Mouse (Mus musculus) neural tube, embryonic 11.5 days (tissue): ENCODE measurements at regions not wholly inside any gene's neighbourhood (a gene's known extent, or its start where the extent isn't known, plus 50 kb on each side); places are given as distances from the start of the nearest gene placed in this dataset.

Experiments used
- ATAC-seq: fragments of 200-750 bp; cut with Nextera tagmentation; 2 replicates; pipeline ENCODE4 v1.8.0; 2017; ENCODE audit warnings: moderate number of reproducible peaks, mild to moderate bottlenecking, moderate TSS enrichment, moderate library complexity; ENCODE audit not compliant: insufficient read depth, low FRiP score, low TSS enrichment
- DNase-seq: peaks from one replicate; pipeline ENCODE4 v3.0.0-alpha.2; 2015; ENCODE audit warnings: low spot score
- H3K27ac ChIP-seq: fragments of 300-500 bp; sonication (generic); 2 replicates; pipeline ENCODE4 v1.5.1; 2014; ENCODE audit warnings: low read depth, mild to moderate bottlenecking, low read length
- H3K27me3 ChIP-seq: fragments of 300-500 bp; sonication (generic); 2 replicates; pipeline ENCODE4 v1.6.1; 2014; ENCODE audit warnings: mild to moderate bottlenecking, low read length, mixed read lengths; ENCODE audit not compliant: control insufficient read depth, insufficient read depth
- H3K36me3 ChIP-seq: fragments of 300-500 bp; sonication (generic); 2 replicates; pipeline ENCODE4 v1.6.1; 2014; ENCODE audit warnings: mild to moderate bottlenecking, low read length, moderate library complexity, mixed read lengths; ENCODE audit not compliant: control insufficient read depth, insufficient read depth
- H3K4me1 ChIP-seq: fragments of 300-500 bp; sonication (generic); 2 replicates; pipeline ENCODE4 v1.6.1; 2014; ENCODE audit warnings: low read length, mixed read lengths; ENCODE audit not compliant: control insufficient read depth, insufficient read depth
- H3K4me2 ChIP-seq: fragments of 300-500 bp; sonication (generic); 2 replicates; pipeline ENCODE4 v1.6.1; 2014; ENCODE audit warnings: low read depth, mild to moderate bottlenecking, moderate library complexity
- H3K4me3 ChIP-seq: fragments of 300-500 bp; sonication (generic); 2 replicates; pipeline ENCODE4 v1.5.1; 2014; ENCODE audit warnings: low read depth, low read length
- H3K9ac ChIP-seq: fragments of 300-500 bp; sonication (generic); 2 replicates; pipeline ENCODE4 v1.6.1; 2014; ENCODE audit warnings: mild to moderate bottlenecking, low read length
- H3K9me3 ChIP-seq: fragments of 300-500 bp; sonication (generic); 2 replicates; pipeline ENCODE4 v1.6.1; 2016; ENCODE audit warnings: low read length; ENCODE audit not compliant: control insufficient read depth
- WGBS: fragments of 180-500 bp; shearing (Covaris S2); extraction: QIAGEN DNeasy Blood & Tissue Kit; methylation state at CpG from one replicate; pipeline ENCODE4 v1.1.7; 2014; 5-methylcytosine and 5-hydroxymethylcytosine counted together

DNA sequence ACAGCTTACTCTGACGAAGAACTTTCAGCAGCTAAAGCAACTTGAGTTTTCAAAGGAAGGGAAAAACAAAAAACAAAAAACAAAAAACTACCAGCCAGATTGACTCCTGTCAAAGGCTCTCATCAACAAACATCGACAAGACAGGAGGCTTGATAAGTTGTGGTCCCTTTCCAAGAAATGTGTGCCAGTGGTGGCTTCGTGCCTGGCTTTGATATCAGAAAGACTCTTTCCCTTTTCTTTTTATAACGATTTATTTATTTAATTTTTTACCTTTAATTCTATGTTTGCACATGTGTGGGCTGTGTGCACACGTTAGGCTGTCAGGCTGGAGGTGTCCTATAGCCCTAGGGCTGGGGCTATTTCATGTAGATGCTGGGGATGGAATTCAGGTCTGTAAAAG lies 60.4 kb downstream of the Dact1 start:
- Histone ChIP-seq H3K4me3 (no peak overlapping the region), H3K36me3 (no peaks in the 10 kb centered on the region), H3K27me3 (no peaks in the 10 kb centered on the region), H3K4me2 (no peak overlapping the region), H3K9me3 (no peaks in the 10 kb centered on the region), H3K4me1 (peaks cover 5% of the 10 kb centered on the region), H3K9ac (no peak overlapping the region), H3K27ac (no peak overlapping the region)
- no peak for DNase-seq
- 66% methylated on average over 5 of the region's 5 CpGs for WGBS
- no peak for ATAC-seq

DNA sequence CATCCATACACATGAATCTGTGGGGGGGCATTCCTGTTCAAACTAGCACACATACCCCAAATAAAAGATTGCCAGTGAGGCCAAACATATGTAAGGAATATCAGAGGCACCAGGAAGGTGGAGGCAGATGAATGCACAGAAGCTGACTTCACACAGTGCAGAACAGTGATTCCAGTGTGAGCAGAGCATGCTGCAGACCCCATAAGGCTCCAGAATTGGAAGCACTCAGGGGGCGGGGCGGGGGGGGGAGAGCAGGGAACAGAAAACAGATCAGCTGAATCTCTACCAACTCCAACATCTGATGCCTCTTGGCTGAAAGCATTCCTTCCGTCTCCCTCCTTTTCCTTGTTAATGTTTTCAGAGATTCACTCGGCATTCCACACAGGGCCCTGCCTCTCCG lies 62.3 kb downstream of the Dact1 start:
- ATAC-seq, result no peak
- no peaks in the 10 kb centered on the region for H3K9me3 ChIP-seq
- H3K36me3 ChIP-seq, result no peaks in the 10 kb centered on the region
- DNase-seq, result no peak
- no peak overlapping the region for H3K9ac ChIP-seq
- WGBS, result 71% methylated on average over 5 of the region's 5 CpGs
- peaks cover 8% of the 10 kb centered on the region for H3K4me1 ChIP-seq
- no peak overlapping the region for H3K27ac ChIP-seq
- H3K27me3 ChIP-seq, result no peaks in the 10 kb centered on the region
- H3K4me2 ChIP-seq, result no peak overlapping the region
- no peak overlapping the region for H3K4me3 ChIP-seq

DNA sequence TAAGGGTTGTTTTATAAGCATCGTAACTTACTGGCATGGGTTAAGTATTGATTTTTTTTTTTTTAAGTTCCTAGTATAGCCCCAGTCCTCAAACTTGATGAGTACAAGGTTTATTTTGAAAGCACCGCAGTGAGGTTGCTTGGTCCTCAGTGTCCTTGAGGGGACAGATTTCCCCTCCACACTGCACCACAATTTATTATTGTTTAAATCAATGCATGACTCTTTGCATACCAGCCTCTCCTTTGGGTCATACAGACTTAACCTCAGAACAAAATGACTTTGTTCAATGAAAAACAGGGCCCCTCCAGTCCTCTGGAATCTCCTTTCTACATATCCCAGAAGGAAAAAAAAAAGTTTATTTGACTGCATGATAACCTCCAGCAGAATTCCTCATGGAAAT lies 63.9 kb downstream of the Dact1 start:
- Histone ChIP-seq H3K27ac (no peak overlapping the region), H3K4me2 (no peak overlapping the region), H3K9me3 (no peaks in the 10 kb centered on the region), H3K27me3 (no peaks in the 10 kb centered on the region), H3K9ac (no peak overlapping the region), H3K36me3 (no peaks in the 10 kb centered on the region), H3K4me3 (no peak overlapping the region), H3K4me1 (peaks cover 8% of the 10 kb centered on the region)
- no peak for DNase-seq
- ATAC-seq, result no peak
- 48% methylated on average over 2 of the region's 2 CpGs for WGBS

DNA sequence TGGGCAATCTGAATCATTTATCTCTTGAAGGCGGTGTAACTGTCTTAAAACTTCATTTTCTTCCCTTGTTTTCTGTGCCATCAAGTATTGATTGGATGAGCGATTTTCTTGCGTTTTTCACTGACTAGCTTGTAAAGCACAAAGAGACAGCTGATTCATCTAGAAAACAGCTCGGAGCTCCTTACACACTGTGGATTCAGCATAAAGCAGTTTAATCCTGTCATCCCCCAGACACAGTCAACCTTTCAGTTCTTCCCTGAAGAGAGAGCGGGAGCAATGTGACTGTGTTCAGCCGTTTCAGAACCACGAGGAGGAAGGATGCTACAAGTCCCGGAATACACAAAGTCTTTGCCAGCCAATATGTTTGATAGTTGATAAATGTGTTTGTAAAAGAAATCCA lies 66.8 kb downstream of the Dact1 start:
- H3K9ac ChIP-seq, result peak overlapping the region; percentile 14; the same call in 1 of the 2 replicates
- WGBS, result 40% methylated on average over 8 of the region's 8 CpGs
- no peak for DNase-seq
- H3K27me3 ChIP-seq, result no peaks in the 10 kb centered on the region
- H3K4me2 ChIP-seq, result peak overlapping the region; percentile 16
- H3K4me3 ChIP-seq, result no peak overlapping the region
- peak; percentile 23; the same call in 1 of the 2 replicates for ATAC-seq
- peaks cover 8% of the 10 kb centered on the region for H3K4me1 ChIP-seq
- H3K36me3 ChIP-seq, result no peaks in the 10 kb centered on the region
- H3K27ac ChIP-seq, result peak overlapping the region; percentile 45
- no peaks in the 10 kb centered on the region for H3K9me3 ChIP-seq

DNA sequence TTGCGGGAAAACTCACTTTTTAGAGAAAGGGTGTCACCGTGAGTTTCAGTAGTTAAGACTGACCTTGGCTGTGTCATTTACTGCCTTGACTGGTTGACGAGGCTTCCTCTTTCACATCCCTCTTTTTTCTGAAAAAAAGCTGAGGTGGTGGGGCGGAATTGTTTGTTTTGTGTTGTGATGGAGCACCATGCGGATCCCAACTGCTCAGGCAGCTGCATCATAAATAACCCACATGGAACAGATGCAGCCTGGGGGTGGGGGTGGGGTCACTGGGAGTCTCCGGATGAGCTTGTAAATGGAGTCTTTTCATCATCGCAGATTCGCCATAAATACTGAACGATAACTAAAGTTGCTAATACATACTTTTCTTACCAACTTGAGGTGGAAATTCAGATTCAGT lies 67.3 kb downstream of the Dact1 start:
- H3K36me3 ChIP-seq, result no peaks in the 10 kb centered on the region
- H3K27me3 ChIP-seq, result no peaks in the 10 kb centered on the region
- peaks cover 8% of the 10 kb centered on the region for H3K4me1 ChIP-seq
- ATAC-seq (peak; percentile 86), DNase-seq (peak; percentile 73)
- no peak overlapping the region for H3K4me3 ChIP-seq
- peak overlapping the region; percentile 45; the same call in 1 of the 2 replicates for H3K27ac ChIP-seq
- H3K9me3 ChIP-seq, result no peaks in the 10 kb centered on the region
- 16% methylated on average over 9 of the region's 9 CpGs for WGBS
- peak overlapping the region; percentile 16 for H3K4me2 ChIP-seq
- 0 out of 2 replicates have a peak overlapping the region, but pooled peaks have one; percentile 14 for H3K9ac ChIP-seq

DNA sequence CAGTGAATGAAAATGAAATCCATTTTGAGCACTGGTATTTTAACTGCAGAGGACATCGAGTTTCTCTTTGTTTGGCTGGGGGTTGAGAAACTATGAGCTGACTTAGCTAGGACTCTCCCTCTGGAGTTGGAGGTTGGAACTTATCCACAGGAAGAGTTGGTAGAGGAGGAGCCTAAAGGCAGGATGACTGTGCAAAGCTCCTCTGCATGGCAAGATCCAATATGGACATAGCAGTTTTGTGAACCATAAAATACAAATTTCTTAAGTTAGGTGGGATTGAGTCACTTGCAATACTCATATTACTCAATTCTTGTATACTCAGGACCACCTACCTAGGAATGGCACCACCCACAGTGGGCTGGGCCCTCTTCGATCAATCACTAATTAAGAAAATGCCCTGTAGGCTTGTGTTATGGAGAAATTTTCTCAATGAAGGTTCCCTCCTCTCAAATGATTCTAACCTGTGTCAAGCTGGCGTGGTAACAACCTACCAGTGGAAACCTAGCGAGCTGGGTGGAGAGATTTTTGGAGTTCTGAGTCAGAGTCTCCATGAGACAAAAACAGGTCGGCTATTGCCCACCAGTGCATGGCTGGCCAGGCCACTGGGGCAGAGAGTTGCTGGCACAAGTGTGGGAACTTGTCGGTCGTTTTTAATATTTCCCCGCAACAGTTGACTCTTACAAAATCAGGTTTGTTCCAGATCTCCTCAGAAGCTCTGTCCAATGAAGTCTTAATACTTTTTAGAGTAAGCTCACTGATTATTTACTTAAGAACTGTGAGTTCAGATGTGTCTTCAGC lies 70.1 kb downstream of the Dact1 start:
- H3K36me3 ChIP-seq, result no peaks in the 10 kb centered on the region
- no peak for ATAC-seq
- DNase-seq, result no peak
- no peaks in the 10 kb centered on the region for H3K9me3 ChIP-seq
- no peak overlapping the region for H3K4me2 ChIP-seq
- no peaks in the 10 kb centered on the region for H3K27me3 ChIP-seq
- peaks cover 3% of the 10 kb centered on the region; the same call in 1 of the 2 replicates for H3K4me1 ChIP-seq
- no peak overlapping the region for H3K9ac ChIP-seq
- no peak overlapping the region for H3K27ac ChIP-seq
- 87% methylated on average over 8 of the region's 8 CpGs for WGBS
- no peak overlapping the region for H3K4me3 ChIP-seq

DNA sequence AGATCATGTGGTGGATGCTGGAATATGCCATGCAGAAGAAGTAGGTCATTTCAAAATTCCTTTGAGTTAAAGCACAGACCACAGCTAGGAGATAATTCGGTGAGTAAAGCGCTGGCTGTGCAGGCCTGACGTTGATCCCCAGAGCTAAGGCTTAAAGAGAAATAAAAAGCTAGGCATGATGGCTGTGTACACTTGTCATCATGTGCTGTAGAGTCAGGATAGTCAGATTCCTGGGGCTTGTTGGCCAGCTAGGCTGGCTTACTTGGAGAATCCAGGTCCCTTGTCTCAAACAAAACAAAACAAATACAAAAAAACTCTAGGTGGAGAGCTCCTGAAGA lies 70.7 kb downstream of the Dact1 start:
- H3K27me3 ChIP-seq, result no peaks in the 10 kb centered on the region
- H3K36me3 ChIP-seq, result no peaks in the 10 kb centered on the region
- H3K9ac ChIP-seq, result no peak overlapping the region
- no peak overlapping the region for H3K27ac ChIP-seq
- 90% methylated on average over 3 of the region's 3 CpGs for WGBS
- no peak overlapping the region for H3K4me2 ChIP-seq
- H3K4me3 ChIP-seq, result no peak overlapping the region
- H3K4me1 ChIP-seq, result peaks cover 3% of the 10 kb centered on the region; the same call in 1 of the 2 replicates
- no peaks in the 10 kb centered on the region for H3K9me3 ChIP-seq
- DNase-seq, result no peak
- ATAC-seq, result no peak

DNA sequence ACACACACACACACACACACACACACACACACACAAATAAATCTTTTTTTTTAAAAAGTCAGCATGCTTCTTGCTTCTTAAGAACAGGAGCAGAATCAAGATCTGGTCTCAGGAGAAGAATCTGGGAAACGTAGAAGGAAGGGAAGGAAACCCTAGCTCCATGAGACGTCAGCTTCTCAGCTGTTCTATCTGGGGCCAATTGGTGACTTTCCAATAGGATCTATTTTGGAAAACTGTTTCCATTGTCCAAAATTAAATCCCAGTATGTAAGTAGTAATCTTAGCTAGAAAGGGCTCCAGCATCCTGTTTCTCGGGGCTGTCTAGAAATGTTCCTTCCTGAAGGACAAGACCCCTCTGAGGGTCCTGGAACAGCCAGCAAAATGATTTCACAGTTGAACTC lies 76.6 kb downstream of the Dact1 start:
- ATAC-seq (no peak), DNase-seq (no peak)
- Histone ChIP-seq H3K4me2 (no peak overlapping the region), H3K36me3 (no peaks in the 10 kb centered on the region), H3K9ac (no peak overlapping the region), H3K27me3 (no peaks in the 10 kb centered on the region), H3K9me3 (no peaks in the 10 kb centered on the region), H3K4me3 (no peak overlapping the region), H3K27ac (no peak overlapping the region), H3K4me1 (no peaks in the 10 kb centered on the region)
- 86% methylated on average over 3 of the region's 3 CpGs for WGBS

DNA sequence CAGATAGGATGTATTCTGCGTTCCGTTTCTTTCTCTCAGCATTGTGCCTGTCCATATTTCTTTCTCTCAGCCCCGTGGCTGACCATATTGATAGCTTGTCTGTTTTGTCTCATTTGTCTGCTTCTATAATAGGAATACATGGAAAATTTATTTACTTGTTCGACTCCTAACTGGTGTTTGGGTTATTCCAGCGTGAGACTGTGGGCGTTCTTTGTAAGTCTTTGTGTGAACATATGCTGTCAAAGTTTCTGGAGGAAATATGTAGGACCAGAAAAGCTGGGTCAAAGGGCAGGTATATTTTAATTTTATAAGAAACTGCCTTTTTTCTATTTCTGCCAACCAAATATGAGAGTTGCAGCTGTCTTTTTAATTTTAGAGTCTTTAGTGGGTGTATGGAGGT lies 81.8 kb downstream of the Dact1 start:
- Histone ChIP-seq H3K27ac (no peak overlapping the region), H3K4me3 (no peak overlapping the region), H3K27me3 (no peaks in the 10 kb centered on the region), H3K4me1 (no peaks in the 10 kb centered on the region), H3K4me2 (no peak overlapping the region), H3K36me3 (no peaks in the 10 kb centered on the region), H3K9ac (no peak overlapping the region), H3K9me3 (no peaks in the 10 kb centered on the region)
- no peak for DNase-seq
- 73% methylated on average over 6 of the region's 6 CpGs for WGBS
- no peak for ATAC-seq
